ENCODE assay signal across 28 mouse cellular contexts in genomic region chr17:17446683-17447082, GRCm38 (mm10). TPM values are rescaled to one million over a fixed set of nuclear protein-coding genes. Genes with fewer than 3 reads are reported as not detected.
"Had no signal": no experiment of that assay in that cellular context is flagged by ENCODE, and none has a peak within 500 bp of the region (broad histone marks: within the 10 kb centered on the region; RNA-seq: fewer than 3 reads in every experiment).

No protein-coding gene starts in this region.

- H3K27me3 ChIP-seq: embryonic facial prominence, embryonic 12.5 days; embryonic facial prominence, embryonic 13.5 days; embryonic facial prominence, embryonic 15.5 days; forebrain, embryonic 12.5 days; forebrain, embryonic 13.5 days; forebrain, embryonic 15.5 days had no signal

- H3K36me3 ChIP-seq: embryonic facial prominence, embryonic 12.5 days; embryonic facial prominence, embryonic 13.5 days; embryonic facial prominence, embryonic 15.5 days; forebrain, embryonic 15.5 days had no signal

- ATAC-seq: forebrain, embryonic 13.5 days; forebrain, embryonic 14.5 days; forebrain, embryonic 15.5 days; forebrain, embryonic 16.5 days; forebrain, postnatal 0 days had no signal

- H3K9me3 ChIP-seq: embryonic facial prominence, embryonic 10.5 days; embryonic facial prominence, embryonic 12.5 days; embryonic facial prominence, embryonic 13.5 days; embryonic facial prominence, embryonic 15.5 days; forebrain, embryonic 10.5 days; forebrain, embryonic 12.5 days; forebrain, embryonic 13.5 days; forebrain, embryonic 15.5 days had no signal

- H3K27ac ChIP-seq: embryonic facial prominence, embryonic 10.5 days; embryonic facial prominence, embryonic 12.5 days; embryonic facial prominence, embryonic 13.5 days; embryonic facial prominence, embryonic 15.5 days; forebrain, embryonic 10.5 days; forebrain, embryonic 12.5 days; forebrain, embryonic 13.5 days; forebrain, embryonic 15.5 days; gastrocnemius, adult 2 months; heart, adult 2 months had no signal

- H3K9ac ChIP-seq: embryonic facial prominence, embryonic 12.5 days; embryonic facial prominence, embryonic 13.5 days; embryonic facial prominence, embryonic 15.5 days; forebrain, embryonic 12.5 days; forebrain, embryonic 13.5 days; forebrain, embryonic 15.5 days; forebrain, postnatal 0 days had no signal

- DNase-seq: cerebellum, adult 8-10 months; cerebellum, adult 9-10 months; cerebellum, adult 9-11 months; cerebellum, postnatal 10 days; cerebellum, postnatal 14 days; cerebellum, postnatal 25 days; cerebellum, postnatal 36 days; embryo, embryonic 11 days; forebrain, postnatal 0 days; gastrocnemius, adult 2 months; gastrocnemius, postnatal 10 days; gastrocnemius, postnatal 14 days; gastrocnemius, postnatal 25 days; gastrocnemius, postnatal 36 days; heart, adult 11 months; heart, adult 18-20 months; heart, adult 2 months had no signal

- H3K4me3 ChIP-seq: embryonic facial prominence, embryonic 10.5 days; embryonic facial prominence, embryonic 12.5 days; embryonic facial prominence, embryonic 13.5 days; embryonic facial prominence, embryonic 15.5 days; erythroblast, embryonic 14.5 days; forebrain, embryonic 10.5 days; forebrain, embryonic 12.5 days; forebrain, embryonic 13.5 days; forebrain, embryonic 15.5 days; gastrocnemius, adult 2 months; heart, adult 2 months had no signal

- H3K4me2 ChIP-seq: embryonic facial prominence, embryonic 12.5 days; embryonic facial prominence, embryonic 13.5 days; embryonic facial prominence, embryonic 15.5 days; forebrain, embryonic 12.5 days; forebrain, embryonic 13.5 days; forebrain, embryonic 15.5 days had no signal

RNA-seq across cellular contexts. Expression of gene Lix1, which starts 44.2 kb away (rescaled TPM):
- polyA plus RNA-seq: erythroblast, embryonic 14.5 days had no signal
